Mouse (Mus musculus) retina, postnatal 7 days (tissue): ENCODE data around the gene Trpv2.

Experiments
- DNase-seq: peaks from one replicate; pipeline ENCODE4 v3.0.0-alpha.2; 2012; ENCODE audit warnings: low read depth, low spot score

Trpv2 gene

DNA sequence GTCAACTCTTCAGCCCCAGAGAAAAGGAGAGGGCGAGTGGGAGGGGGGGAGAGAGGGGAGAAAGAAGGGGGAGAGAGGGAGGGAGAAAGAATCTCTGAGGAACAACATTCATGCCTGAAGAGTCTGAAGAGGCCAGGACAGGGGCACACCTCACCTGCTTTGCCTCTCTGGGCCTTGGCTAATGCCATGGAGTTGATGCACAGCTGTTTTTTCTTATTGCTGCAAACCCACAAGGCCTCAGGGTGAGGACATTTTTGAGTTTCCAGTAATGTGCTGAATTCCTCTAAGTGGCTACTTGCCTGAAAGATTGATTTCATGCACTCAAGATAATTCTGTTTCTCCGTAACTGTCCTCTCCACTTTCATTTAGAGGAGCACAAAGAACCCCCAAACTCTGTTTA, 16.1 kb upstream of the Trpv2 start:
- DNase-seq = no peak

DNA sequence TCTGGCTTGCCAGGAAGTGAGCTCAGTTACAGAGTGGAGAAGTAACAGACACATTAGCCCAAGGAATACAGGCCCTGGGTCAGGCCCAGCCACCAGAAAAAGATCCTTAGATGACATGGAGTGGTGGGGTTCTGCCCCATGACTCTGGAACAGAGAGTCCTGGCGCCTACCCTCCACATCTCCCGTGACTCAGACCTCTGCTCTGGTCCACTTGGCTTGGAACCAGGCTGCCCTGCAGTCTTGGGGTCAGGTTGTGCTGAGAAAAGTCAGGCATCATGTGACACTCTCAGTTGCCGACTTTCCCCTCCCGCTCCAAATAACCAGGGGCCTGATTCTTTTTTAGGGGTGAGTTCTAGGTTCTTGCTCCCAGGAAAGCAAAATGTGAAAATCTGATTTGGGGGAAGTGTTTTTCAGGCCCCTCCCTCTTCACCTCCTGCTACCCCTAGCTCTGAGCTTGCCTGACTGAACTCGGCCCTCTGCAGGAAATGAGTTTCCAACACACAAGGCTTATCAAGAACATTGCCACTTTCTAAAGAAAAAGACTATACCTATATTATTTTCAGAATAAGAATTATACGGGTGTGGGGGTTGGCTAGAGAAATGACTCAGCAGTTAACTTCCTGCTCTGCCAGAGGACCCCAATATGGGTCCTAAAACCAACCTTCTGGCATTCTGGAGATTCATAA, 15.2 kb upstream of the Trpv2 start:
- DNase-seq = no peak

DNA sequence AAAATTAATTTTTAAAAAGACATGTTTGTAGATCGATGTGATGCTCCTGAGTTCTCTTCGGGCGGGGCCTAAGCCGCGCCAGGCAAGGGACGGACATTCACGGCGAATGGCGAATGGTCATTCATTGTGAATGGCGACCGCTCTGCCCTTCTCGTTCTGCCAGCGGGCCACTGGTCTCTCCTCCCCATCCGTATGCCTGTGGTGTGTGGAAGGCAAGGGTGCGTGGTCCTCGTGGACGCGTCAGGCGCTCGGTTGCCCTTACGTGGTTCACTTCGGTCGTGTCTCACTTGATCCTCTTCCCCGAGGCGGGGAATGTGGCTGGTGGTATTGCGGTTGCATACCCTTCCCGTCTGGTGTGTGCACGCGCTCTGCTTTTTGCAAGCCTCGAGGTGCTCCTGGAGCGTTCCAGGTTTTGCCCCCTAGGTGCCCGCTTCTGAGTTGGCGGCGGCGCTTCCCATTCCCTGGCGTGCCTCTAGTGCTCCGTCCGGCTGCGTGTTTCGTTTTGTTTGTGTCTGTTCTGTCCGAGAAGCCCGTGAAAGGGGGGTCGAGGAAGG, 13.7 kb upstream of the Trpv2 start:
- DNase-seq = no peak

DNA sequence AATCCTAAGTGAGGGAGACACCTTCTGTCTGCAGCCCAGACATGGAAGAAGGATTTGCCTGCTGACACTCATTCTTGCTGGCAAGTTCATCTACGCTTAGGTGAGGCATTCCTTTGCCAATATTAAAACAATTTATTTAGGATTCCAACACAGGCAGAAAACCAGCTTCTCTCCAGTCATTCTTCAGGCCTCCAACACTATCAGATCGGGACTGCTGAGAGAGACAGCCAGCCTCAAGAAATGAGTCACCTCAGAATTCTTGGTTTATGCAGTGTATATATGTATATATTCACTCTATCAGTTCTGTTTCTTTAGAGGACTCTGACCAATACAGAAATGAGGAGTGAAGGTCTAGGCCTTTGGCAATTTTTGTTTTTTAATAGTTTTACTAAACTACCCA, 10.7 kb upstream of the Trpv2 start:
- DNase-seq = no peak

DNA sequence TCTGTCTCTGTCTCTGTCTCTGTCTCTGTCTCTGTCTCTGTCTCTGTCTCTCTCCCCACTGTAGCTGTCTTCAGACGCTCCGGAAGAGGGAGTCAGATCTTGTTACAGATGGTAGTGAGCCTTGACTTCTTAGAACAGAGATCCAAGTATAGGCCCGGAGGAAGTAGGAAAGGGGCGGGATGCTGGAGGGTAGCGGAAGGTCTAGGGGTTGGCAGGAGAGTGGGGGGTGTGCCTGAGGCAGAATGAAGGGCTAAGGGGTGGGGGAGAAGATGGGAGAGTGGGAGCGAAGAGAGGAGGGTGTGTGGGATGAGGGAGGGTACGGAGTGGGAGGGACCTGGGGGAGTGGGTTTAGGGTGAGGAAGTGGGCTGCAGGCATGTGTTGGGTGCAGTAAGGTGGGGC, 8.5 kb upstream of the Trpv2 start:
- no peak for DNase-seq

GRCm38 (mm10) chr11:62566211-62566610, 8.1 kb upstream of the Trpv2 start:
- no peak for DNase-seq

- no peak for DNase-seq
Observed at GRCm38 (mm10) chr11:62568300-62568699, 6.0 kb upstream of the Trpv2 start.

- no peak for DNase-seq
Observed at GRCm38 (mm10) chr11:62574703-62575085, 408 bp downstream of the Trpv2 start.

GRCm38 (mm10) chr11:62575297-62575658, 992 bp downstream of the Trpv2 start:
- DNase-seq = peak; percentile 74

DNA sequence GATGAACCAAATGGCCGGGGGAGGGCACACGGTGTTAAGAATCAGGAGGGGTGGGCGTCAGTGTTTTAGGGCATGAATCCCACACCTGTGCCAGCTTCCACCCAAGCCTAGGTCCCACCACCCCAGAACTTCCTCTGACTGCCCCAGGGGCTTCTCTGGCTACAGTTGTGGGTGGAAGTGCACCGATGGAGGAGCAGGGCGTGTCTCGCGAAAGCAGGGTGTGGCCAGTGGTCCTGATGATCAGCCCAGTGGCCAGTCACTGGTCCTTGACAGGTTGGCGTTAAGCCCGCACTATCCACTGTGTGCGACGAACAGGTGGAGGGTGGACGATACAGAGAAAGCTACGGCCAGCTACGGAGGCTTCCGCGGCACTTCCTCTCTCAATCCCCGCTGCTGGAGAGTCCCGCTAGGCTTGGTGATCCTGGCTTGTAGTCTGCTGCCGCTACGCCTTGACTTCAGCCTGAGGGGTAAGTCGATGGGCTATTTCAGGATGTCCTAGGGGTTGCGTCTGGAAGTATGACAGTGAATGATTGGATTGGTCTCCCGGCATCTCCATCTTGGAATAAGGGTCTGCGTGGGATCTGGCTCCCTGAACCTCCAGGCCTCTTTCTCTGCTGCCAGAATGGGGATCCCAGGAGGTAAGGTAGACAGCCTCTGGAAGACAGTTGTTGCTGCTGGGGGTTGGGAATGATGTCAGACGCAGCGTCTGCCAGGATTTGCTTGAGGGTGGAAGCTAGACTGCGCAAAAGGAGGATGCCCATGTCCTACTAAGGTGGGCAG, 1.6 kb downstream of the Trpv2 start:
- DNase-seq = no peak

GRCm38 (mm10) chr11:62576530-62577152, 2.4 kb downstream of the Trpv2 start:
- no peak for DNase-seq

GRCm38 (mm10) chr11:62583031-62583430, 8.7 kb downstream of the Trpv2 start:
- no peak for DNase-seq

DNA sequence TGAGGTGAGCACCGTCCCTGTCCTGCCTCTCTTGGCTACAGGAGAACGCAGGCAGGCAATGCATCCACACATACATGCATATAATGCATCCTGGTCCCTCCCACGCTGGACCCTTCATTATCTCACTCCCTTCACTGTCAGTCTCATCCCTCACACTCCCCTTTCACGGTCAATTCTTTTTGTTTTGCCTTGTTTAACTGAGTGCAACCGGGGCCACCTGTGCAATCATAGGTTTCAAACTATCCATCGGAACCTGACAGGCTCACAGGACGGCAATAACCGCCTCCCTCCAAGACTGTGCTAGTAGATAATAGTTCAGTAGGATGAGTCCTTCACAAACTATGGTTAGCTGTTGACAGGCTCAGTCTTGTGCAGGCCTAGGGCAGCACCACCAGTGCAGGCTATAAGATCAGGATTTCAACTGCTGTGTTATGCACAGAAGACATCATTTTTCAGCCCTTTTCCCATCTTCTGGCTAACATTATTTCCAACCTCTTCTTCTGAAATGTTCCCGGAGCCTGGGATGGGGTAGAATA, 10.5 kb downstream of the Trpv2 start:
- DNase-seq = no peak

DNA sequence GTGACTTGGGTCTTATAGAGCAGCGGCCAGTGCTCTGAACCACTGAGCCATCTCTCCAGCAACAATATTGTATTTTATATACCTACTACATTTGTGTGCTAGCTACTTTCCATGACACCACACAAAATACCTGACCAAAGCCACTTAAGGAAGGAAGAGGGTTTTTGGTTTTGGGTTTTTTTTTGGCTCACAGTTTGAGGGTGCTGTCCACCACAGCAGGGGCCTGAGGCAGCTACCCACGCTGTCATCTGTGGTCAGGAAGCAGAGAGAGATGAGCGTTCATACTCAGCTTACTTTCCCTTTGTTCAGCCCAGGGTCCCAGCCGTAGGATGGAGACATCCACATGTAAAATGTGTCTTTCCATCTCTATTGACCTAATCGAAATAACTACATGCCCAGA, 12.7 kb downstream of the Trpv2 start:
- DNase-seq = no peak

DNA sequence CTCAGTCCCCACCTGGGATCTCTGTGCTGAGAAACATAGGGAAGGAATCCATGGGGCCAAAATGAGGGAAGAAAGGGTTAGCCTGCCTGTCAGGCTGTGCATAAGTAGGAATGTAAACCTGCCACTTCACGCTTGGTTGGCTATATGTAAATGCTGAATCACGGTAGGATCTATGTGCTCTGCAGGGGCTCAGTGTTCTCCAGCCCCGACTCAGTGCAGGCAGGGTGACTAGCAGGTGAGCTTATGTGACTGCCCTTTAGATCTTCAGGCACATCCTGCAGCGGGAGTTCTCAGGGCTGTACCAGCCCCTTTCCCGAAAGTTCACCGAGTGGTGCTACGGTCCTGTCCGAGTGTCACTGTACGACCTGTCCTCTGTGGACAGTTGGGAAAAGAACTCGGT, 15.1 kb downstream of the Trpv2 start:
- no peak for DNase-seq

DNA sequence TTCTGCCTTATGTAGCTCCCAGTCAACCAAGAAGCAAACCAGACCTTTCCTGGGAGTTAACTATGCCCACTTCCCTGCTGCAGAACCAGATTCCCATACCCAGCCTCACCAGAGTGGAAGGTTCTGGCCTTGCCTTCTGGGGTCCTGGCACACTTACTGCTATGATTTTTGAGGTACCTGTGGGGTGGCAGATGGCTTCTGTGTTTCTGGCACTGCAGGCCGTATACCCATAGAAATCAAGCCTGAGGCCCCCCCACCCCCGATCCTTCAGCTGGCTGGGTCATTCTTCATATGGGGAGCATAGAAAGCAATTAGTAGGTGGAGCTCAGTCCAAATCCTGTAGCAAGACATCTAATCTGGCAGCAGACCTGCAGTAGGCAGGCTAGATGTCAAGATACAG, 16.7 kb downstream of the Trpv2 start:
- no peak for DNase-seq

GRCm38 (mm10) chr11:62591904-62592575, 17.8 kb downstream of the Trpv2 start:
- DNase-seq = no peak

DNA sequence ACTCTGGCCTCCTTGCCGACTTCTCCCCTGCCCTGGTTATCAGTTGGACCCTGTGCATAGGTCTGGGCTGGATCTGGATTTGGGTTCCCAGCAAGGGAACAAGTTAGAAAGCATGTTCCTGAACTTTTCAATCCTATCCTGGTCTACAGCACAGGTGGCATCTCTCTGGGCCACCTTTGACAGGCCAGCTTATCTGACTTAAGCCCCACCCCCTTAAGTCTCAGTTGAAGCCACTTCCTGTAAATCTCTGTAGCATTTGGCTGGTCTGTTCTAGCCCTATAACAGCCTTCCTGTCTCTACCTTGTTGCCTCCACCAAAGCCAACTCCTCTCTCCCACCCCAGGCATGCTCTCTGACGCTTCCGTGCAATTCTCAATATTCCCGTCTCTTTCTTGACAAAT, 24.3 kb downstream of the Trpv2 start:
- no peak for DNase-seq

DNA sequence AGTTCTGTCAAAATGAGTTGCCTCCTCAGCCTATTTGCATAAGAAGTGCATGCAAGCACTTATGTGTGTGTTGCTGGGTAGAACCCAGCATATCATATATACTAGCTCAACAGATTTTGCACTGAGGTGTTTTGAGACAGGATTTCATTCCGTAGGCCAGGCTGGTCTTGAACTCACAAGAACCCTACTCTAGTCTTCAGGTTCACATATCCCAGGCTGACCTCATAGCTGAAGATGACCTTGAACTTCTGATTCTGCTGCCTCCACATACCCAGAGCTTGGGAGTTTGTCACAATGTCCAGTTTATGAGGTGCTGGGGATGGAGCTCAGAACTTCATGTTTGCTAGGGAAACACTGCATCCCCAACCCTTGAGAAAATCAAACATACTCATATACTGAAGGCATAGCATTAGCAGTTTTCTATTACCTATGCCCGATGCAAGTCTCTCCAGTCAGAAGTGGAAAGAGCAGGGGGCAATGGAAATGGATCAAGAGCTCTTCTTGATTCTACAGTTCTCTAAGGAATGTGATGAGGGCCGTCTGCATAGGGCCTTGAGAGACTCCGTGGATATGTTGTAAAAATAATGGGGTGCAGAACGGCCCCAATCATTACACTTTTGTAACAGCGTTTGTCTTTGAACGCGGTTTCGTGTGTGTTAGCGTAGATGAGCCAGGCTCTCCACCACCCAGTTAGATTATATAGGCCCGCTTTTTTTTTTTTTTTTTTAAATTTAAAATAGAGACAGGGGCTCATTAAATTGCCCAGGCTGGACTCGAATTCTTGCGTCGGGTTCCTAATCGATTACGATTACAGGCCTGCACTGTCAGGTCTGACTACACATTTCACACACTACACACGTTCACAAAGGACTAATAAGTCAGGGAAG, 27.7 kb downstream of the Trpv2 start:
- no peak for DNase-seq

- peak; percentile 96 for DNase-seq
Observed at GRCm38 (mm10) chr11:62602619-62603311, 28.5 kb downstream of the Trpv2 start.
